Mouse (Mus musculus): ENCODE results near the gene Tlnrd1. TPM values are rescaled to one million over a fixed set of nuclear protein-coding genes. Genes with fewer than 3 reads are reported as not detected.

The Tlnrd1 gene
- polyA plus RNA-seq, 1 experiment from 2014 or later: 17.8 TPM

GRCm38 (mm10) chr7:83840076-83840475 is 44.0 kb downstream of the Tlnrd1 start:
- Histone ChIP-seq H3K36me3 (ENCODE audit: control insufficient read depth, insufficient read depth, low read length) (no peaks in the 10 kb centered on the region), H3K4me2 (ENCODE audit: low read depth) (no peak overlapping the region), H3K9ac (ENCODE audit: low read length) (no peak overlapping the region), H3K9me3 (ENCODE audit: control insufficient read depth, low read length) (no peaks in the 10 kb centered on the region), H3K4me3 (ENCODE audit: low read depth, low read length) (no peak overlapping the region), H3K4me1 (ENCODE audit: control insufficient read depth, insufficient read depth, low read length) (no peaks in the 10 kb centered on the region), H3K27me3 (ENCODE audit: control insufficient read depth, insufficient read depth, low read length) (no peaks in the 10 kb centered on the region), H3K27ac (ENCODE audit: low read depth, low read length) (no peak overlapping the region)
- DNase-seq (ENCODE audit: low spot score) (no peak), ATAC-seq (ENCODE audit: insufficient read depth, low FRiP score, low TSS enrichment) (no peak)
- 88% methylated on average over 2 of the region's 2 CpGs for WGBS

- Histone ChIP-seq H3K27ac (ENCODE audit: low read depth, low read length) (no peak overlapping the region), H3K9ac (ENCODE audit: low read length) (no peak overlapping the region), H3K9me3 (ENCODE audit: control insufficient read depth, low read length) (no peaks in the 10 kb centered on the region), H3K4me2 (ENCODE audit: low read depth) (no peak overlapping the region), H3K4me1 (ENCODE audit: control insufficient read depth, insufficient read depth, low read length) (no peaks in the 10 kb centered on the region), H3K4me3 (ENCODE audit: low read depth, low read length) (no peak overlapping the region), H3K36me3 (ENCODE audit: control insufficient read depth, insufficient read depth, low read length) (no peaks in the 10 kb centered on the region), H3K27me3 (ENCODE audit: control insufficient read depth, insufficient read depth, low read length) (no peaks in the 10 kb centered on the region)
- 86% methylated on average over 5 of the region's 5 CpGs for WGBS
- ATAC-seq (ENCODE audit: insufficient read depth, low FRiP score, low TSS enrichment) (no peak), DNase-seq (ENCODE audit: low spot score) (no peak)
Observed at GRCm38 (mm10) chr7:83838525-83839224, 45.4 kb downstream of the Tlnrd1 start.

Other genes with a start within 250 kb of the Tlnrd1 start
- gene Il16, start 138.6 kb downstream of the Tlnrd1 start, polyA plus RNA-seq (2014; fragmentation: Nextera tagmentation; extraction: Ambion mirVana): 1.4 and 1.9 TPM in 2 replicates
- not detected in 2 replicates for gene Cfap161, start 89.4 kb downstream of the Tlnrd1 start, polyA plus RNA-seq (2014; fragmentation: Nextera tagmentation; extraction: Ambion mirVana)
- gene Mesd, start 161 bp upstream of the Tlnrd1 start, polyA plus RNA-seq (2014; fragmentation: Nextera tagmentation; extraction: Ambion mirVana): 70.1 and 73.5 TPM in 2 replicates
- 0.11 TPM in 1 of 2 replicates, not detected in the other for gene Cemip, start 202.2 kb upstream of the Tlnrd1 start, polyA plus RNA-seq (2014; fragmentation: Nextera tagmentation; extraction: Ambion mirVana)